Mouse (Mus musculus) liver, embryonic 14.5 days (tissue): ENCODE data around the gene Tpsg1. TPM values are rescaled to one million over a fixed set of nuclear protein-coding genes. Genes with fewer than 3 reads are reported as not detected.

Experiments used
- ATAC-seq: fragments of 200-750 bp; cut with Nextera tagmentation; 2 replicates; pipeline ENCODE4 v1.8.0; 2017; ENCODE audit warnings: moderate number of reproducible peaks, mild to moderate bottlenecking, moderate library complexity; ENCODE audit not compliant: insufficient read depth
- DNase-seq, 3 experiments: peaks; one replicate each; pipeline ENCODE4 v3.0.0-alpha.2; 2012 to 2013; ENCODE audit warnings: low read depth in 3 of 3, low spot score in 3 of 3
- H3K27ac ChIP-seq: fragments of 300-500 bp; sonication (generic); 2 replicates; pipeline ENCODE4 v1.5.1; 2014; ENCODE audit warnings: moderate library complexity, mild to moderate bottlenecking, control low read depth, inconsistent platforms
- H3K27me3 ChIP-seq: fragments of 300-500 bp; sonication (generic); 2 replicates; pipeline ENCODE4 v1.6.1; 2014; ENCODE audit warnings: mild to moderate bottlenecking, low read length, moderate library complexity; ENCODE audit not compliant: control insufficient read depth, insufficient read depth
- H3K36me3 ChIP-seq: fragments of 300-500 bp; sonication (generic); replicated peaks from 2 replicates; pipeline ENCODE4 v1.6.1; 2014; ENCODE audit warnings: low read depth; ENCODE audit not compliant: control insufficient read depth, insufficient read depth
- H3K4me1 ChIP-seq, 2 experiments: fragments of 200-500 bp in 1 of 2; fragments of 300-500 bp in 1 of 2; sonication (generic) in 1 of 2; replicated peaks; 2 replicates each; pipeline ENCODE4 v1.6.1; 2012 to 2014; ENCODE audit warnings: antibody characterized with exemption in 1 of 2, inconsistent platforms in 1 of 2, low read length in 1 of 2; ENCODE audit not compliant: control insufficient read depth in 2 of 2, insufficient read depth in 2 of 2
- H3K4me2 ChIP-seq: fragments of 300-500 bp; sonication (generic); 2 replicates; pipeline ENCODE4 v1.6.1; 2014; ENCODE audit warnings: low read depth, mild to moderate bottlenecking, control low read depth, moderate library complexity
- H3K4me3 ChIP-seq, 2 experiments: fragments of 200-500 bp in 1 of 2; fragments of 300-500 bp in 1 of 2; sonication (generic) in 1 of 2; 2 replicates each; pipeline ENCODE4 v1.5.1; 2012 to 2014; ENCODE audit warnings: low read depth in 2 of 2, low read length in 2 of 2, mild to moderate bottlenecking in 2 of 2, control low read depth in 1 of 2, inconsistent platforms in 1 of 2, moderate library complexity in 1 of 2; ENCODE audit not compliant: insufficient read depth in 1 of 2
- H3K9ac ChIP-seq: fragments of 300-500 bp; sonication (generic); replicated peaks from 2 replicates; pipeline ENCODE4 v1.6.1; 2014; ENCODE audit warnings: mild to moderate bottlenecking, control low read depth, moderate library complexity
- H3K9me3 ChIP-seq: fragments of 300-500 bp; sonication (generic); 2 replicates; pipeline ENCODE4 v1.6.1; 2016; ENCODE audit warnings: low read length, mixed read lengths; ENCODE audit not compliant: control insufficient read depth
- CTCF ChIP-seq: IDR thresholded peaks from 2 replicates; pipeline ENCODE4 v1.5.1; 2016; ENCODE audit warnings: antibody characterized with exemption, low read depth, control low read depth
- EP300 ChIP-seq: IDR thresholded peaks from 2 replicates; pipeline ENCODE4 v1.6.1; 2016; ENCODE audit warnings: antibody characterized with exemption, low read depth
- WGBS: fragments of 180-500 bp; shearing (Covaris S2); extraction: QIAGEN DNeasy Blood & Tissue Kit; methylation state at CpG from one replicate; pipeline ENCODE4 v1.1.7; 2014; ENCODE audit not compliant: insufficient replicate concordance; 5-methylcytosine and 5-hydroxymethylcytosine counted together
- polyA plus RNA-seq, 2 experiments: library from polyadenylated mRNA; depleted of rRNA in 1 of 2; stranded (reverse) in 1 of 2; unstranded in 1 of 2; fragments of >200 nt; fragmentation: Nextera tagmentation in 1 of 2; extraction: Ambion mirVana in 1 of 2; gene quantifications; 2 replicates each; pipeline versions ENCODE4 v1.2.1 to v1.2.3; 2012 to 2014

The Tpsg1 gene
- polyA plus RNA-seq (2012; rRNA removed) (0.51 and 0.93 TPM in 2 replicates), polyA plus RNA-seq (2014; fragmentation: Nextera tagmentation; extraction: Ambion mirVana) (0.49 and 0.53 TPM in 2 replicates)

GRCm38 (mm10) chr17:25368973-25369372 lies at the start of gene Tpsg1:
Gene Tpsg1, plus strand, starts transcription at chr17:25369273.
- Histone ChIP-seq H3K27me3 (no peaks in the 10 kb centered on the region; the same call in 1 of the 2 replicates), H3K36me3 (no peaks in the 10 kb centered on the region), H3K4me1 (no peaks in the 10 kb centered on the region), H3K27ac (no peak within 1 kb of the TSS), H3K4me2 (no peak within 1 kb of the TSS), H3K9ac (no peak within 1 kb of the TSS), H3K4me3 (no peak within 1 kb of the TSS), H3K9me3 (no peaks in the 10 kb centered on the region)
- ATAC-seq = no peak
- TF ChIP-seq EP300 (no peak), CTCF (no peak)
- 49% methylated on average over 3 of the region's 3 CpGs for WGBS
- DNase-seq = no peak

- 71% methylated on average over 8 of the region's 8 CpGs for WGBS
- no peaks in the 10 kb centered on the region for H3K36me3 ChIP-seq
- H3K9ac ChIP-seq = no peak overlapping the region
- ATAC-seq = no peak
- DNase-seq = no peak
- H3K4me1 ChIP-seq = peaks cover 0 to 9% of the 10 kb centered on the region in 2 experiments; a peak in 1 of 4 replicates
- TF ChIP-seq CTCF = no peak
- TF ChIP-seq EP300 = no peak
- no peak overlapping the region for H3K4me2 ChIP-seq
- H3K9me3 ChIP-seq = no peaks in the 10 kb centered on the region
- no peak overlapping the region for H3K27ac ChIP-seq
- no peak overlapping the region for H3K4me3 ChIP-seq
- H3K27me3 ChIP-seq = no peaks in the 10 kb centered on the region
These were observed 48.3 kb upstream of the Tpsg1 start for GRCm38 (mm10) chr17:25320819-25321218.

- Histone ChIP-seq H3K36me3 (no peaks in the 10 kb centered on the region), H3K27ac (no peak overlapping the region), H3K9me3 (no peaks in the 10 kb centered on the region), H3K27me3 (no peaks in the 10 kb centered on the region), H3K9ac (no peak overlapping the region), H3K4me1 (peaks cover 0 to 9% of the 10 kb centered on the region in 2 experiments; a peak in 1 of 4 replicates), H3K4me3 (no peak overlapping the region), H3K4me2 (no peak overlapping the region)
- DNase-seq = peak in 1 of 3 experiments; percentile 3
- TF ChIP-seq EP300 = no peak
- no peak for TF ChIP-seq CTCF
- 16% methylated on average over 2 of the region's 2 CpGs for WGBS
- peak; percentile 55 for ATAC-seq
These were observed 46.1 kb upstream of the Tpsg1 start for GRCm38 (mm10) chr17:25322930-25323329.

- TF ChIP-seq EP300 = no peak
- no peak for TF ChIP-seq CTCF
- Histone ChIP-seq H3K27me3 (no peaks in the 10 kb centered on the region; the same call in 1 of the 2 replicates), H3K4me2 (no peak overlapping the region), H3K4me1 (no peaks in the 10 kb centered on the region), H3K9ac (no peak overlapping the region), H3K27ac (no peak overlapping the region), H3K4me3 (no peak overlapping the region), H3K36me3 (no peaks in the 10 kb centered on the region), H3K9me3 (no peaks in the 10 kb centered on the region)
- WGBS = 17% methylated on average over 9 of the region's 9 CpGs
- no peak for DNase-seq
- ATAC-seq = no peak
These were observed 36.8 kb upstream of the Tpsg1 start for GRCm38 (mm10) chr17:25332321-25332720.

- Histone ChIP-seq H3K36me3 (no peaks in the 10 kb centered on the region), H3K4me3 (no peak overlapping the region), H3K9me3 (no peaks in the 10 kb centered on the region), H3K27ac (no peak overlapping the region), H3K27me3 (no peaks in the 10 kb centered on the region; the same call in 1 of the 2 replicates), H3K9ac (no peak overlapping the region), H3K4me2 (no peak overlapping the region), H3K4me1 (peaks cover 0 to 3% of the 10 kb centered on the region in 2 experiments; a peak in 1 of 4 replicates)
- DNase-seq (peak; percentile 4 to 23 (median 18)), ATAC-seq (no peak)
- 4% methylated on average over 8 of the region's 8 CpGs for WGBS
- TF ChIP-seq EP300 = no peak
- TF ChIP-seq CTCF = peak; percentile 95
These were observed 35.1 kb upstream of the Tpsg1 start for GRCm38 (mm10) chr17:25333943-25334342.
